Mouse (Mus musculus) embryo, embryonic 11.5 days (tissue): ENCODE measurements around the gene Hoxa7.
A peak's percentile ranks its signal among the peaks of the same experiment; 100 is the strongest.

Experiments used
- DNase-seq: peaks from one replicate; pipeline ENCODE4 v3.0.0-alpha.2; 2012; ENCODE audit warnings: low read depth, low spot score

The Hoxa7 gene

GRCm38 (mm10) chr6:52200073-52200750 is 21.4 kb downstream of the Hoxa7 start:
- no peak for DNase-seq

- no peak for DNase-seq
Observed at GRCm38 (mm10) chr6:52197271-52197670, 24.4 kb downstream of the Hoxa7 start.

GRCm38 (mm10) chr6:52196811-52197210 is 24.8 kb downstream of the Hoxa7 start:
- DNase-seq: no peak

- DNase-seq: no peak
Observed at GRCm38 (mm10) chr6:52194690-52195089, 27.0 kb downstream of the Hoxa7 start.

GRCm38 (mm10) chr6:52191860-52192550 is 29.6 kb downstream of the Hoxa7 start:
- DNase-seq: peak; percentile 86

- no peak for DNase-seq
Observed at GRCm38 (mm10) chr6:52190906-52191810, 30.5 kb downstream of the Hoxa7 start, which contains the start of gene Hoxa4. Gene Hoxa4, minus strand, starts transcription at chr6:52191753.

- no peak for DNase-seq
Observed at GRCm38 (mm10) chr6:52190410-52190809, 31.2 kb downstream of the Hoxa7 start.

GRCm38 (mm10) chr6:52189909-52190308 is 31.7 kb downstream of the Hoxa7 start:
- DNase-seq: no peak

- DNase-seq: no peak
Observed at GRCm38 (mm10) chr6:52189172-52189591, 32.5 kb downstream of the Hoxa7 start.

- DNase-seq: no peak
Observed at GRCm38 (mm10) chr6:52186500-52186899, 35.2 kb downstream of the Hoxa7 start.

GRCm38 (mm10) chr6:52185834-52186233 is 35.8 kb downstream of the Hoxa7 start:
- no peak for DNase-seq

- no peak for DNase-seq
Observed at GRCm38 (mm10) chr6:52185222-52185621, 36.4 kb downstream of the Hoxa7 start.

GRCm38 (mm10) chr6:52184668-52185067 is 37.0 kb downstream of the Hoxa7 start:
- DNase-seq: no peak

- DNase-seq: no peak
Observed at GRCm38 (mm10) chr6:52183311-52184080, 38.2 kb downstream of the Hoxa7 start.

- no peak for DNase-seq
Observed at GRCm38 (mm10) chr6:52182793-52183192, 38.9 kb downstream of the Hoxa7 start.

GRCm38 (mm10) chr6:52182030-52182429 is 39.6 kb downstream of the Hoxa7 start:
- DNase-seq: no peak

- DNase-seq: no peak
Observed at GRCm38 (mm10) chr6:52180726-52181125, 40.9 kb downstream of the Hoxa7 start.

GRCm38 (mm10) chr6:52180213-52180710 is 41.4 kb downstream of the Hoxa7 start:
- no peak for DNase-seq

GRCm38 (mm10) chr6:52179690-52180089 is 42.0 kb downstream of the Hoxa7 start:
- no peak for DNase-seq

GRCm38 (mm10) chr6:52178918-52179665 is 42.6 kb downstream of the Hoxa7 start:
- no peak for DNase-seq
